Mouse (Mus musculus) testis, adult 2 months (tissue): ENCODE measurements around the gene Topaz1. TPM values are rescaled to one million over a fixed set of nuclear protein-coding genes. Genes with fewer than 3 reads are reported as not detected.

Experiments
- polyA plus RNA-seq: library from polyadenylated mRNA; depleted of rRNA; stranded (reverse); fragments of >200 nt; gene quantifications from 2 replicates; pipeline ENCODE4 v1.2.3, GENCODE M21; 2012; rRNA removed

The Topaz1 gene
- polyA plus RNA-seq, 1 experiment = 4.7 TPM

Other genes starting within 250 kb of the Topaz1 start
- 5.2 and 5.5 TPM in 2 replicates for gene Tcaim, start 58.2 kb downstream of the Topaz1 start, polyA plus RNA-seq
- gene Gm35549, start 96.7 kb downstream of the Topaz1 start, polyA plus RNA-seq = 27.7 and 28.0 TPM in 2 replicates
- gene Zfp445, start 118.7 kb downstream of the Topaz1 start, polyA plus RNA-seq = 34.2 and 39.0 TPM in 2 replicates
- 10.2 and 11.3 TPM in 2 replicates for gene Zkscan7, start 138.3 kb downstream of the Topaz1 start, polyA plus RNA-seq
- gene Zfp105, start 175.7 kb downstream of the Topaz1 start, polyA plus RNA-seq = 17.3 and 19.9 TPM in 2 replicates
- gene 1110059G10Rik, start 203.7 kb downstream of the Topaz1 start, polyA plus RNA-seq = 1.4 and 1.9 TPM in 2 replicates
- 12.9 and 13.7 TPM in 2 replicates for gene Kif15, start 203.7 kb downstream of the Topaz1 start, polyA plus RNA-seq